Mouse (Mus musculus) B cell, adult 62 days (primary cell): ENCODE results near the gene 0610037L13Rik. TPM values are rescaled to one million over a fixed set of nuclear protein-coding genes. Genes with fewer than 3 reads are reported as not detected.

Source experiments
- total RNA-seq: library from RNA; stranded (reverse); gene quantifications from 4 replicates; pipeline ENCODE4 v1.2.4, GENCODE M21; 2023

The 0610037L13Rik gene
- 38.1 to 53.8 TPM (median 44.4 TPM) in 4 replicates for total RNA-seq

DNA sequence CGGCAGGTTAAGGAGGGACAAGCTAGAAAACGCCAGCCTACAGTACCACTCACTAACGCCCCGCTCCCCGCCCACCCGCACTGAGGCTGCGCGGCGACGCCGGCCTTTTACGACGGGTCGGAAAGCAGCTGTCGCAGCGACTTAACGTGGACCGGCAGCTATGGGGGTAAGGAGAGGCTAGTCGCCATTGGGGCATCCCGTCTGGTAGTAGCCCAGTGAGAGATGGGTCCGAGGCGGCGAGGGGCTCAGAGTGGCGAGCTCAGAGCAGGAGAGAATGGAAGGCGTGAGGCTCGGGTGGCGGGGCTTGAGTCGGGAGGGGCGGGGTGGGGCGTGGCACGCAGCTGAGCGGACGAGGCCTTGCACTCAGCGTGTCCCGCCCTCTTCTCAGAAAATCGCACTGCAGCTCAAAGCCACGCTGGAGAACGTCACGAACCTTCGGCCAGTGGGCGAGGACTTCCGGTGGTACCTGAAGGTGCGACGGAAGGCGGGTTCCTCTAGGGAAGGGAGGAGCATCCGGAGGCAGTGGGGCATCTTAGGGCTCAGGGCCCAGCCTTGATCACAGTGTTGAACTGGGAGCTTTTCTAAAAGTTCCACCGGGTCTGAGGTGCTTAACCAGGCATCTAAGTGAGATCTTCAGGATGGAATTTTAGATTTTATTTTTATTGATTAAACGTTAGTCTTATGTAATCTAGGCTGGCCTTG lies at the start of gene 0610037L13Rik:
0610037L13Rik (plus strand) TSS at position 83 of the 702 bp plus-strand sequence.

DNA sequence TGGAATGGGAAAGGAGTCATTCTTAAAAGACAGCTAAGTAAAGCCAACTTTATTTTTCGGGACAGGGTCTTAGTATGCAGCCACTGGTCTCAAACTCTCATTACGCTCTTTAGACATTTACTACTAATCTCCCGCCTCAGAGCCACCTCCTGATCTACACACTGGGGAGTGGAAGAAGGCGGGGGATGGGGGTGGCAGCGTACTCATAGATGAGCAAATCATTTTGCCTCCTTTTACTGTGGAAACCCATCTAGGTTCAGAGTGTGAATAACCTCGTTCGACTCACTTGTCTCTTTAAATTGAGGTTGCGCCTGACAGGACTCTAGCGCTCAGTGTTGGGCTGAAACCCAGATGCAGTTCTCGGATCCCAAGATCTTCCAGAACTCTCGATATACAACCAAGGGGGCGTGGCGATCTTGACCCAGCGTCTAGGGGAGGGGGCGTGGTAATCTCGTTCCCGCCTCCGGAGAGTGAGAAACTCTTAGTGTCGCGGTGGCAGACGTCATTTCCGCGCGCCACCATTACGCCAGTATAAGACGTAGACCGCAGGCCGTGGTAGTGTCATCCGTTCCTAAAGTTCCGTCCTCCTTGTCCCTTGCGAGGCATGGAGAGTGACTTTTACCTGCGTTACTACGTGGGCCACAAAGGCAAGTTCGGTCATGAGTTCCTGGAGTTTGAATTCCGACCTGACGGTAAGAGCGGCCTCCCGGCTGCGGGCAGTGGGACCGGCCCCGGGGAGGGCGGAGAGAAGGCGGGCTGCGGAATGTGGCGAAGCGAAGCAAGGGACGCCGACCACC lies 10.2 kb upstream of the 0610037L13Rik start, which contains the start of gene Magoh:
Magoh (plus strand) TSS at position 502 of the 797 bp plus-strand sequence.

DNA sequence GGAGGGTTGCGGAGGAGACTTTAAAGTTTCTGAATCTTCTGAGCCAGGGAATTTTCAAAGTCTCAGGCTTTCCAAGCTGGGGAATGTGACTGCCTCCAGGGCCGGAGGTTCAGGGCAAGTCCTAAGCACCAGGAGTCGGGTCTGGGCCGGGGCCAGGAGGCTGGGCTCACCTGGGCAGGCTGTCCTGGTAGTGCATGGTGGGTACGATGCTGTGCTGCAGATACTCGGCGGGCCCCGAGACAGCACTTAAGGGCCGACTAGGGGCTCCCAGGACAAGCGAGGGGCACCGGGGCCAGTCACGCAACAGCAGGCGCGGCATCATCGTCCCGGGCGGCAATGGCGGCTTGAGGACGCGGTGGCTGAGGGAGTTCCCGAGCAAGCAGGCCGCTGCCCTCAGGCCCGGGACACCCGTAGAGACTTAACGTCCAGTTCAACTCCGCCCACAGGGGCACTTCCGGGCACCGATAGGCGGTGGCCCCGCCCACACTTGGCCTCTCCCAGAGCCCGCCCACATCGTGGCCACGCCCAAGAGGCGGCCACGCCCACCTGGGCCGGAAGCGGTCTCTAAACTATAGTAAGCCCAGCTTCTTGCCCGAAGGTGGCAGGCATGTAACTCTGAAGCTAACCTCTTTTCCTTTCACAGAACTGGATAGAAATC lies 33.7 kb downstream of the 0610037L13Rik start, which contains the start of gene Cpt2:
Cpt2 (minus strand) TSS at position 466 of the 658 bp plus-strand sequence.

Other genes starting within 250 kb of the 0610037L13Rik start
- not detected in 4 replicates for gene Dmrtb1, start 205.6 kb upstream of the 0610037L13Rik start, total RNA-seq
- gene Lrp8, start 87.6 kb upstream of the 0610037L13Rik start, total RNA-seq: 1.0 to 3.7 TPM (median 1.2 TPM) in 4 replicates
- 95.0 to 110 TPM (median 102 TPM) in 4 replicates for gene Magoh, start 10.1 kb upstream of the 0610037L13Rik start, total RNA-seq
- 8.4 to 12.3 TPM (median 9.5 TPM) in 4 replicates for gene Cpt2, start 33.8 kb downstream of the 0610037L13Rik start, total RNA-seq
- gene Slc1a7, start 78.5 kb downstream of the 0610037L13Rik start, total RNA-seq: not detected in 4 replicates
- 0.30 to 1.2 TPM (median 0.31 TPM) in 3 of 4 replicates, not detected in the other for gene Podn, start 206.6 kb downstream of the 0610037L13Rik start, total RNA-seq